Mouse (Mus musculus) hindbrain, postnatal 0 days (tissue): ENCODE measurements at regions not wholly inside any gene's neighbourhood (a gene's known extent, or its start where the extent isn't known, plus 50 kb on each side); places are given as distances from the start of the nearest gene placed in this dataset.

ENCODE experiments used
- ATAC-seq: fragments of 200-750 bp; cut with Nextera tagmentation; 2 replicates; pipeline ENCODE4 v1.8.0; 2017; ENCODE audit warnings: mild to moderate bottlenecking, moderate TSS enrichment, moderate library complexity
- DNase-seq: peaks from one replicate; pipeline ENCODE4 v3.0.0-alpha.2; 2015; ENCODE audit warnings: low spot score
- H3K27ac ChIP-seq: fragments of 300-500 bp; sonication (generic); 2 replicates; pipeline ENCODE4 v1.5.1; 2014; ENCODE audit warnings: mild to moderate bottlenecking
- H3K27me3 ChIP-seq: fragments of 300-500 bp; sonication (generic); 2 replicates; pipeline ENCODE4 v1.6.1; 2014; ENCODE audit warnings: low read length, mixed read lengths; ENCODE audit not compliant: insufficient read depth
- H3K36me3 ChIP-seq: fragments of 300-500 bp; sonication (generic); 2 replicates; pipeline ENCODE4 v1.6.1; 2014; ENCODE audit warnings: low read length, mixed read lengths; ENCODE audit not compliant: insufficient read depth
- H3K4me1 ChIP-seq: fragments of 300-500 bp; sonication (generic); 2 replicates; pipeline ENCODE4 v1.6.1; 2014; ENCODE audit warnings: antibody characterized with exemption, low read length, mixed read lengths; ENCODE audit not compliant: insufficient read depth
- H3K4me2 ChIP-seq: fragments of 300-500 bp; sonication (generic); 2 replicates; pipeline ENCODE4 v1.6.1; 2014; ENCODE audit warnings: low read depth, mild to moderate bottlenecking, low read length, moderate library complexity, mixed read lengths
- H3K4me3 ChIP-seq: fragments of 300-500 bp; sonication (generic); 2 replicates; pipeline ENCODE4 v1.5.1; 2014; ENCODE audit warnings: low read length
- H3K9ac ChIP-seq: fragments of 300-500 bp; sonication (generic); replicated peaks from 2 replicates; pipeline ENCODE4 v1.6.1; 2014; ENCODE audit warnings: mild to moderate bottlenecking, low read length, moderate library complexity, mixed read lengths
- H3K9me3 ChIP-seq: fragments of 300-500 bp; sonication (generic); 2 replicates; pipeline ENCODE4 v1.6.1; 2016; ENCODE audit warnings: low read length, mixed read lengths
- CTCF ChIP-seq: IDR thresholded peaks from 2 replicates; pipeline ENCODE4 v1.5.1; 2016; ENCODE audit warnings: antibody characterized with exemption, control low read depth, low read depth
- WGBS: fragments of 180-500 bp; shearing (Covaris S2); extraction: QIAGEN DNeasy Blood & Tissue Kit; methylation state at CpG from one replicate; pipeline ENCODE4 v1.1.7; 2014; 5-methylcytosine and 5-hydroxymethylcytosine counted together

DNA sequence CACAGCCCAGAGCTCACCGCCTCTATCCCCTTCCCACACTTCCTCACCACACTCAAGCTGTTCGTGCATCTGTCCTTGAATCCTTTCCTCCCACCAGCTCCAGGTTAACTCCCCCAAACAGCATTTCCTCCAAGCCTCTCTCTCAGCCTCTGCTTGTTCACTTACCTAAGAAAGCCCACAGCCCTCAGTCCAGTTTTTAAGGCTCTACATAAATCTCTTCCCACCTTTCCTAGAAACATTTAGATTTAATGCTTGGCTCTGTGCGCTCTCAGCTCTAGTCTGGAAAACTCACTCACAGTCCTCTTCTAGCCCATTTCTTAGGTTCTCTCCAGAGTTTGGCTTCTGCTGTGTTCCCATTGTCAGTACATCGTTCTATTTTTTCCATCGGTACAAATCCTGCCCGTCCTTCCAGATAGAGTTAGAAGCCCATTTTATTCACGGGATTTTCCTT is 242.9 kb upstream of the Adgrl2 start:
- no peaks in the 10 kb centered on the region for H3K4me1 ChIP-seq
- WGBS: 84% methylated on average over 7 of the region's 7 CpGs
- H3K27ac ChIP-seq: no peak overlapping the region
- H3K4me2 ChIP-seq: no peak overlapping the region
- no peak for DNase-seq
- H3K9me3 ChIP-seq: no peaks in the 10 kb centered on the region
- H3K36me3 ChIP-seq: no peaks in the 10 kb centered on the region
- no peak overlapping the region for H3K4me3 ChIP-seq
- ATAC-seq: no peak
- TF ChIP-seq CTCF: no peak
- no peak overlapping the region for H3K9ac ChIP-seq
- H3K27me3 ChIP-seq: no peaks in the 10 kb centered on the region

GRCm38 (mm10) chr3:149231346-149231745 is 241.0 kb upstream of the Adgrl2 start:
- H3K27me3 ChIP-seq: no peaks in the 10 kb centered on the region
- no peaks in the 10 kb centered on the region for H3K36me3 ChIP-seq
- DNase-seq (no peak), ATAC-seq (no peak)
- H3K4me3 ChIP-seq: no peak overlapping the region
- no peak overlapping the region for H3K27ac ChIP-seq
- no peak overlapping the region for H3K4me2 ChIP-seq
- 83% methylated on average over 3 of the region's 3 CpGs for WGBS
- H3K4me1 ChIP-seq: no peaks in the 10 kb centered on the region
- no peak overlapping the region for H3K9ac ChIP-seq
- no peaks in the 10 kb centered on the region for H3K9me3 ChIP-seq
- TF ChIP-seq CTCF: no peak

DNA sequence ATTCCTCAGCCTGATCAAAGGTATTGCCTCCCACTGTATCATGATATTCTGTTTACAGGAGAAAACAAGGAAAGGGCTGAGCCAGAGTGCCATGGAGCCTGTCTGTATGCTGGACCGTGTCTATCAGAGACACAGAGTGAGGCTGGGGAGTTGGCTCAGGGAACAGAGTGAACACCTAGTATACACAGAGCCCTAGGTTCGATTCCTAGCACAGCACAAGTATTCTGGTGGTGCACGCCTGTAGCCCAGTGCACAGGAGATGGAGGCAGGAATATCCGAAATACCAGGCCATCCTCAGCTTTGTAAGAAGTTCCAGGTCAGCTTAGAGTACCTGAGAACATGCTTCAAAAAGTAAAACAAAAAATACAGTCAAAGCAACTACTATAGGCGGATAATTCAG is 237.2 kb upstream of the Adgrl2 start:
- H3K27ac ChIP-seq: no peak overlapping the region
- H3K4me2 ChIP-seq: no peak overlapping the region
- TF ChIP-seq CTCF: no peak
- no peak overlapping the region for H3K4me3 ChIP-seq
- WGBS: 86% methylated on average over 5 of the region's 5 CpGs
- H3K27me3 ChIP-seq: no peaks in the 10 kb centered on the region
- H3K4me1 ChIP-seq: no peaks in the 10 kb centered on the region
- DNase-seq: no peak
- no peak for ATAC-seq
- no peaks in the 10 kb centered on the region for H3K36me3 ChIP-seq
- H3K9ac ChIP-seq: no peak overlapping the region
- H3K9me3 ChIP-seq: no peaks in the 10 kb centered on the region

DNA sequence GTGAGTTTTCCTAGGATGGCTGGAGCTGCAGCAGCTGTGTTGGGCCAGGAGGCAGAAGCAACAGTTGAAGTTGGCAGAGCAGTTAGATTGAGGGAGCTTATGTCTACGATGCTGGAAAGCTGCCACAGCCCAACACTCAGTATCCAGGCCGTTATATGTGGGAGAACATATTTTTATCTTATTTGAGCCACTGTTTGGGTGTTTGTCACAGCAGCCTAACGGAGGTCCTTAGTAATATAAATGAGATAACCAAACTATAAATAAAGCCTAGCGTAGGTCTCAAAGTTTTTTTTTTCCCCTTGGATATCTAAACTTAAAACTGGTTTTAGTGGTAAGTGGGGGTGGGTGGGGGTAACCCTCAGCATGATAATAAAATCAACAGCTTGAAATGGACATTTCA is 236.4 kb upstream of the Adgrl2 start:
- DNase-seq (no peak), ATAC-seq (no peak)
- no peaks in the 10 kb centered on the region for H3K9me3 ChIP-seq
- no peaks in the 10 kb centered on the region for H3K27me3 ChIP-seq
- H3K27ac ChIP-seq: no peak overlapping the region
- H3K4me3 ChIP-seq: no peak overlapping the region
- 85% methylated on average over 4 of the region's 4 CpGs for WGBS
- no peaks in the 10 kb centered on the region for H3K36me3 ChIP-seq
- H3K4me2 ChIP-seq: no peak overlapping the region
- no peak for TF ChIP-seq CTCF
- H3K4me1 ChIP-seq: no peaks in the 10 kb centered on the region
- no peak overlapping the region for H3K9ac ChIP-seq

DNA sequence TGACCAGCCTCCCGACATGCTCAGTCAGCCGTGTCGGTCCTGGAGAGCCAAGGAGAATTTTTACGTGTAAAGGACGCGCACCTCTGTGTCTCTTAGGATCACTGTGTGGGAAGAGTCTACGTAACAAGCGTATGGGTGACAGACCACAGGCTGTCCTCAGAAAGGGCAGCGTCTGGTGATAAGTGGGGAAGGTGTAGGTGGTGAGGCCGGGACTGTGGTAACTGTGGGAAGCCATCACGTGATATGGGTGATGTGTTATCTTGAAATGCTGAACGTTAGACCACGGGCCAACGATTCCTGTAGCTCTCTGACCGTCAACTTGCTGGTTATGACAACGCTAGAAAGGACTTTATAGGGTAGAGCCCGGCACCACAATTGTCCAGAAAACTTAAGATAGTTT is 235.3 kb upstream of the Adgrl2 start:
- 75% methylated on average over 17 of the region's 17 CpGs for WGBS
- Histone ChIP-seq H3K27ac (no peak overlapping the region), H3K9ac (no peak overlapping the region), H3K9me3 (no peaks in the 10 kb centered on the region), H3K4me1 (no peaks in the 10 kb centered on the region), H3K36me3 (no peaks in the 10 kb centered on the region), H3K4me2 (no peak overlapping the region), H3K4me3 (no peak overlapping the region), H3K27me3 (no peaks in the 10 kb centered on the region)
- no peak for DNase-seq
- TF ChIP-seq CTCF: no peak
- no peak for ATAC-seq

GRCm38 (mm10) chr3:149224271-149224670 is 233.9 kb upstream of the Adgrl2 start:
- DNase-seq: no peak
- H3K9ac ChIP-seq: no peak overlapping the region
- TF ChIP-seq CTCF: no peak
- ATAC-seq: no peak
- H3K4me3 ChIP-seq: no peak overlapping the region
- H3K36me3 ChIP-seq: no peaks in the 10 kb centered on the region
- no peaks in the 10 kb centered on the region for H3K4me1 ChIP-seq
- 62% methylated on average over 4 of the region's 4 CpGs for WGBS
- H3K9me3 ChIP-seq: no peaks in the 10 kb centered on the region
- H3K27me3 ChIP-seq: no peaks in the 10 kb centered on the region
- H3K27ac ChIP-seq: no peak overlapping the region
- no peak overlapping the region for H3K4me2 ChIP-seq

- Histone ChIP-seq H3K27ac (no peak overlapping the region), H3K9ac (no peak overlapping the region), H3K4me2 (no peak overlapping the region), H3K4me1 (no peaks in the 10 kb centered on the region), H3K27me3 (no peaks in the 10 kb centered on the region), H3K36me3 (no peaks in the 10 kb centered on the region), H3K9me3 (no peaks in the 10 kb centered on the region), H3K4me3 (no peak overlapping the region)
- WGBS: 92% methylated on average over 5 of the region's 5 CpGs
- TF ChIP-seq CTCF: no peak
- ATAC-seq (no peak), DNase-seq (no peak)
Measured at GRCm38 (mm10) chr3:149223776-149224175, 233.4 kb upstream of the Adgrl2 start.
